Mouse (Mus musculus) left cerebral cortex, postnatal 36 days (tissue): Measurements from ENCODE around the gene Lmntd1. TPM values are rescaled to one million over a fixed set of nuclear protein-coding genes. Genes with fewer than 3 reads are reported as not detected.

ENCODE experiments used
- DNase-seq, 2 experiments: peaks; one replicate each; pipeline ENCODE4 v3.0.0; 2021 to 2022; ENCODE audit warnings: low spot score in 2 of 2, mixed read lengths in 1 of 2
- intact Hi-C: fragments of 180-260 bp; cut with DNase I; formaldehyde crosslinking; loops from one replicate; pipeline ENCODE4 v1.15.1; 2025
- total RNA-seq, 2 experiments: library from RNA; stranded (reverse); gene quantifications; 2 replicates each; pipeline ENCODE4 v1.2.3; 2021

Gene Lmntd1
- total RNA-seq, 2 experiments from 2014 or later: 1.0 to 1.9 TPM

DNA sequence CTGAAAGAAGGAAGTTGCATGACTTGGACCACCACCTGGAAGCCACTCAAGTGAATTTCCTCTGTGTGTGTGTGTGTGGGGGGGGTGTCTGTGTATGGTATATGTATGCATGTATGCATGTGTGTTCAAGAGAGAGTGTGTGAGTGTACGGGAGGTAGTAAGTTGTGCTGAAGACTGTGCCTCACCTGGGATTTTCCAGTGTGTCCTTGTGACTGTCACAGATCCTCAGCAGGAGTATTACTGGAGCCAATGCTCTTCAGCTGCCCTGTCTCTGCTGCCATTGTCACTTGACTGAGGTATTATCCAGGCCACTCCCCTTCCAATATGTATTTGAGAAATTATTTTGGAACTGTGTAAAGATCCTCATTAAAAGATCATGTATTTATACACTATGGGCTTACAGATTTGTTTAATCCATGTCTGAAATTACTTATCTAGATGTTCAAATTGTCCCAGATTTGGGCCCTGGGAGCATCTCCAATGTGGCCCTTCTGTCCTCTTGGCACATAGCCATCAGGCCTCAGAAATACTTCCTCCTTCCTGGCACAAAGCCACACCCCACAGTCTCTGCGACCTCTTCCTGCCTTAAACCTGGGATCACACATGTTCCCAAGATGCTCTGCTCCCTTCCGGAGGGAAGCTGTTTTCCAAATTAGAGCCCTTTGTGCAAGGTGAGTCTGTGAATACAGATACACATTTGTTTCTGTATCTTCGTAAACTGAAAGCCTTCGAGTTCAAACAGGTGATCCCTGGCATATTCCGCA lies 40.7 kb downstream of the Lmntd1 start:
- no peak for DNase-seq
- intact Hi-C loops: no loop called here

DNA sequence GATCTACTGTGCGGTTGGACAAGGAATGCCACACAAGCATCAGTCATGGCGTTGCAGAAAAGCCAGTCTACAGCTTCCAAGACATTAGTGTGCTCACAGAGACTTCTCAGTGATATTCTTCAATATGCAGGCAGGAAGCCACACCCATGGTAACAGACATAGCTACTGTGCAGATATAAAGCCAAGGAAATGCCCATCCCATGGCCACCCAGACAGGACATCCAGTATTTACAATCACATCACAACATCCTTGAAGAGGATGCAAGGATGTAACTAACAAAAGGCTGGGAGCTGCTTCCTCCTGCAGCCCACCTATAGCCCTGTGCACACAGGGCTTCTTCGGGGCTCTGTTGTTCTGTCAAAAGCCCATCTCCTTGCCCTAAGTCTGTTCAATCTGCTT lies 45.4 kb downstream of the Lmntd1 start:
- intact Hi-C loops: no loop called here
- DNase-seq: no peak

DNA sequence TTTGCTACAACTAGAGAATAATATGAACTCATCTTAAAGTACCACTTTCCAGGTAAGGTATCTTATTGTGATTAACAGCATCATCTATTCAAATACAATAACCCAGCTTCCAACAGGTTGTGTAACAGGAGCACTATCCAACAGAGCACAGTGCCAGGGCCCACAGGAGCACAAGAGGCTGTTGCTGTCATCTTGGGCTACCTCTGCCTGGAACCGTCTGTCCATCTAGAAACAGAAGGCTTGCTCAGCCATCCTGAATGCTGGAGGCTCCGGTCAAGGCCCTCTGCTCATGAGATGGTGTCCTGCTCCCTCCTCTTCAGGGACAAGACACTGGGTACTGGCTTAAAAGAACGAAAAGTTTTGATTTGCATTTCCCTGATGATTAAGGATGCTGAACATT lies 46.3 kb downstream of the Lmntd1 start:
- intact Hi-C loops: no loop called here
- DNase-seq: no peak

DNA sequence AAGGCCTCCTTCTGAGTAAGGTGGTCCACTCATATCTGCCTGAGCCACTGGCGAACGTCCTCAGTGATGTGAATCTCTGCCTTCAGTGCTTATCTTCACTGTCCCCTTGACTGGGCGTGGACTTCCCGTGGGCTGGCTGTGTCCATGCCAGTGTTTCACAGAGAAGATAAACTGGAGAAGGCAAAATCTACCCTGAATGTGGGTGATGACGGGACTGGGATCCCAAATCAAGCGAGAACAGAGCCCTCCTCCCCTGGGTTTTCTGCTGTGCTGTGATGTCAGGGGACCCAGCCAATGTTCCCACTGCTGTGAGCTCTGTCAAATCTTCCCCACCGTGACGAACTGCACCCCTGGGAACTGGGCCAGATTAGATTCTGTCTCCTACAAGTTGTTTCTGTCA lies 46.8 kb downstream of the Lmntd1 start:
- intact Hi-C loops: no loop called here
- no peak for DNase-seq

DNA sequence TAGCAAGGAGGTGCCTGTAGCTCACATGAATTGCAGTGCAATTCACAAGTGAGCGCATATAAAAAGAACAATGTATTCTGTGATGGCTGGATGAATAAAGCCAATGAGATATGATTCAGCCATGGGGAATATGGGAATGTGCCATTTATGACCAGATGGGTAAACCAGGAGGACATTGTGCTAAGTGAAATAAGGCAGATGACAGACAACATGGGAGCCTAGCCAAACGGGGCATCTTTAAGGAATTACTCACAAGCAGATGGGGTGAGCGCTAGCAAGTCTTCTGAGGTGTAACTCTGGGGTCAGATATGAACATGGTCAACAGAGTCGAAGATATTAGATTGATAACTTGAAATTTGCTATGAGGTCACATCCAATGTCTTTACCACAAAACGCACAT lies 48.5 kb downstream of the Lmntd1 start:
- intact Hi-C loops: no loop called here
- no peak for DNase-seq

DNA sequence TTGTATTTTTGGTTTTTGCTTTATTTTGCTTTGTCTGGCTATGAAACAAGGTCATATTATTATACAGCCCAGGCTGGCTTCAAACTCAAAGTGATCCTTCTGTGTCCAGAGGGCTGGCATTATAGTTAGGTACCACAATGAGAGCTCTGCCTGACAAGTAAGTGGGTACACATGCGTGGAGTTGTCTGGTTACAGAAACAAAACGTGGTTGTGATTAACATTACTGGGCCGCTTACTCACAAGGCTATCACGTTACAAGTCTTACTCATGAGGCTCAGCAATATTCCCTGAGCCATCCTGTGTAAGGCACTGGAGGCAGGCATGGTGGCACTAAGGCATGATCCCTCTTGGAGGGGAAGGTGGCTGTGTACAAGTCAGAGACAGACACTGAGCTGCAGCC lies 49.4 kb downstream of the Lmntd1 start:
- intact Hi-C loops: no loop called here
- DNase-seq: no peak

DNA sequence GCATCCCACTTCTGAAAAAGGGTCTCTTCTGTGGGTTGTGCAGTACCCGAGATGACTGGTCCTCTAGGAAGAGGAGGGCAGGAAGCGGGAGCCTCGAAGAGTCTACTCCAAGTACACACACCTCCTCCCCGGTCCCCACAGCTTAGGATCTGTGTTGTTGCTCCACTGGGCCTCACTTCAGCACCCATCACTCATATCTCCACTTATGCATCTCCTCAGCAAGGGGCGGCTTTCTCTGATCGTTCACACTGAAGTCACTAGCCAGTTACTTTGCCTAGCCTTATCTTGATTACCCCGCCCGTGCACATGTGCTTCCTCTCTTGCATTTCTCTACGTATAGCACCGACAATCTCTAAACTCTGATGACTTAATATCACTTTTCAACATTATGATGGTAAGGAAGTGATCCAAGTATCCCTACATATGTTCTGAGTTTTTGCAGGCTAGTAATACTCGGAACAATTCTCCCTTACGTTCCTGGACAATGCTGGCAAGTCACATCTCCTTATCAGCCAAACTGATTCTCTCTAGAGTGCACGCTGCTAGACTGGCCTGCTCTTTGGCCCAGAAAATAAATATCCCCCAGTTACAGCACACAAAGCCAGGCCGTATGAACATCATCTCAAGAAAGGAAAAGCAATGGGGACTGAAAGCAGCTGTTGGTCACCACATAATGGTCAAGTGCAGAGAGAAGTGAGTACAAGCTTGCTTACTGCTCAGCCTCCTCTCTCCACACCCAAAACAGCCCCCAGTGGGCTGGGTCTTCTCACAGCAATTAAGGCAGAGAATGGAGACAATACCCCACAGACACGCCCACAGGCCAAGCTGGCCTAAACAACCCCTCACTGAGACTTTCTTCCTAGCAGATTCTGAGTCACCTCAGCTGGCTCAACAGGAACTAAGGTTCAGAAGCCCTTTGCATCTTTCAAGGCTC lies 56.8 kb downstream of the Lmntd1 start:
- no peak for DNase-seq
- intact Hi-C loops: no loop called here

DNA sequence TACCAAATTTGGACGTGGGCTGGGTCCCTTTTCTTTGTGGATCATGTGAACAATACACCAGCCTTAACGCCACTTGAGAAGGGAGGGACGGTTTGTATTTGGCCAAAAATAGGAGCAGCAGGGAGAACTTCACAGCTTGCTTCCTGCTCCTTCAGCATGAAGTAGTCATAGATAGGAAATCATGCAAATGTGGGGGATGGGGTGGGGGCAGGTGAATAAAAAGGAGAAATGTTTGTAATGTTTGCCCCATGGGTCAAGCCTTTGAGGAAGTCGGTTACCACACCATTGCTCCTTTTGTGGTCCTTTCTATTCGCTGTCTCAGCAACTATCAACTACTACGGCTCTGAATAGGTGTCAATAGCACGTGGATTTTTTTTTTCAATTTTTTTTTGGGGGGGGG lies 60.9 kb downstream of the Lmntd1 start:
- DNase-seq: no peak
- intact Hi-C loops: no loop called here

DNA sequence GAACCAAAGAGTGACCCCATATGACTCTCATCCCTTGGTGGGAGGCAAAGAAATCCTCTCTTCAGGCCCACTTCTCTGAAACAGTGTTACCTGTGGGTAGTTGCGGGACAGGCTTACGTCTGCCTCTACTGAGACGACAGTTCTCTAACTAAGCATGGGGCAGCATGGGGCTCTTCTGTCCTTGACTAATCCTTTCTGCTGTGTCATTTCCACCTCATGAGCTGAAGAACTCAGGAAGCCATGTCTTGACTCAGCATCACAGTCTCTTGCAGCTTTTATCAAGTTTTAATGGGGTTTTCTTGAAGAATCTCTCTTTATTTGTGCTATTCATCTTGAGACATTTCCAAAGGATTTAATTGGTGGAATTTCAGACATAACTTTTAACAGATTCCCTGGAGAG lies 61.3 kb downstream of the Lmntd1 start:
- intact Hi-C loops: no loop called here
- DNase-seq: no peak

DNA sequence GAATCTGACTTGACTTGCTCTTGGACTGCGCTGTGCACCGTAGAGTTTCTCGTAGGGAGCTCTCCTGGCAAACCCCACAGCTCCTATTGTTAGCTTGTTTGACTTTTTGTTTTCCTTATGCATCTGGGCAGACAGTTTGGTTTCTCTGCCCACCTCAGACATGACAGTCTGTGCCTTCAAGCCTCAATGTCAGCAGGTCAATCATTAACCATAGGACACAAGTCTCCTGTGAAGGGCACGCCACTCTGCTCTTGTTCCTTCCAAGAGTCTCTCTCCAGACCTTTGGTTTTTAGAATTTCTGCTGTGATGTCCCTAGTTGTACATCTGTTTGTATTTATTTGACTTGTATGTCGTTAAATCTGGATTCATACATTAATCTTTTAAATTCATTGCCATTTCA lies 63.1 kb downstream of the Lmntd1 start:
- intact Hi-C loops: no loop called here

DNA sequence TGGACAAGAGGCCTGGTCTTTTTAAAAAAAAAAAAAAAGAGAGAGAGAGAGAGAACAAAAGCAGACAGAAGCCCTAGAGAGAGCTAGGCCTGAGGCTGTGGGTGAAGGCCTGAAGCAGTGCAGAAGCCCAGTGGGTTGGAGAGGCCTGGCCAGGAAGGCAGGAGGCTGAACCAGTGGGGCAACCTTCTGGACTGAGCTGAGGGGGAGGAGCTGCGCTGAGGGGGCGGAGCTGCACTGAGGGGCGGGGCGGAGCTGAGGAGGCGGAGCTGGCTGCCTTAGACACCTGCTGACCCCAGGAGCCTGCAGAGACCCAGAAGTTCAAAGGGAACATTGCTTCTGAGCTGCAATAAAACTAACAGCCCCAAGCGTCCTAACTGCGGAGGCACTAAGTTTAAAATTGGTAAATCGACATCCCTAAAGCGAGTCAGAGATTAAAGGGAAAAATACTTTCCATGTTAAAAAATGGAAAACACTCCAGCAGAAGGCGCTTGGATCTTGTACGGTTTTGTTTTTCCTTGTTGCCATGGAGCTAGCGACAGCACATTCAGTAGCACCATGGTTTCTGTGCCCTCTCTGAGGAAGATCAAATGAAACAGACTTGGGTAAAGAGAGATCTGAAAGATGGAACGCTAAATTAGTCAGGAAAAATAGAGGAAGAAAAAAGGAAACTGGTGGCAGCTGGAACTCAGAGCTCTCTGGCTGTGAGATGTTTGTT lies 68.0 kb downstream of the Lmntd1 start:
- DNase-seq: no peak
- intact Hi-C loops: no loop called here

More for the DNA sequence above, 63.1 kb downstream of the Lmntd1 start:
- no peak for DNase-seq

DNA sequence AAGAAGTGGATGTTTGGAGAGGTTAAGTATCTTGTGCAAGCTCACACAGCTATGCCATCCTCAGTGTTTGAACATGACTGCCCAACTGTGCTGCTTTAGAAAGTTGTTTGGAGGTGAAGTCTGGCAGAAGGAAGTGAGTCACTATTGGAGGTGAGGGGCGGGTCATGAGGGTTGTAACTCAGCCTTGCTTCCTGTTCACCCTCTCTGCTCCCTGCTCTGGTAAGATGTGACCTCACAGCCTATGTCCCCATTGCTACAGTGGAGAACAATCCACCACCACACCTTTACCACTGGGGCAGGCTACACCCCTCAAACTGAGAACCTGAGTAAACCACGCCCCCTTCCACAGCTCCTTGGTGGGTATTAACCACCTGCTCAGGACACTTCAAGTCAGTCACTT lies 69.3 kb downstream of the Lmntd1 start:
- intact Hi-C loops: no loop called here
- DNase-seq: no peak

DNA sequence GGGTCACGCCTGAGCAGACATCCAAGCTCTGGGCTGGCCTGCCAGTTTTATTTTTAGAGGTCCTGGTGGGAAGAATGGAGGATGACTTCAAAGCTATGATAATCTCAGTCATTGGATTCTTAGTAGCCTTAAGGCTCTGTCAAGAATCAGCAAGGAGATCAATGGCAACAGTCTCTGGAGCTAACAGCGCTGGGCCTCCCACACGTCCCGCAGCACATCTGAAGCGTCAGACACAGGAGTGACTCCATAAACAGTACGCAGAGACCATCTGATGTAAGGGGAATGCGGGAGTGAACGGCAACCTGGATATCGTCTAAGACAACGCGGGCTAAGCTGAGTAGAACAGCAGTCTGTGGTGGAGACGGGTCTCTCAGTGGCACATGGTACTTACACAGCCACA lies 69.8 kb downstream of the Lmntd1 start:
- intact Hi-C loops: no loop called here
- no peak for DNase-seq

DNA sequence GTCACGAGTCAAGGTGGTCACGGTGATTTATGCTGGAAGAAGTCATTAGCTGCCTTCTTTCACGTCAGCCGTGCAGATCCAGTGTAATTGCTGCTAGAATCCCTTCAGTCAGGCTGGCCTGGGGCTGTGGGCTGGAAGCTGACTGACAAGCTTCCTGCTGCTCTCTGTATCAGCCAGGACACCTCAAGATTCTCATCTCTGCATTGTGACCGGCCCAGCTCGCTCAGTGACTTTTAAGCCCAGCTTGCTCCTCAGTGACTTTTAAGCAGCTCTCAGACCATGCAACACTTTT lies 74.6 kb downstream of the Lmntd1 start:
- intact Hi-C loops: no loop called here

DNA sequence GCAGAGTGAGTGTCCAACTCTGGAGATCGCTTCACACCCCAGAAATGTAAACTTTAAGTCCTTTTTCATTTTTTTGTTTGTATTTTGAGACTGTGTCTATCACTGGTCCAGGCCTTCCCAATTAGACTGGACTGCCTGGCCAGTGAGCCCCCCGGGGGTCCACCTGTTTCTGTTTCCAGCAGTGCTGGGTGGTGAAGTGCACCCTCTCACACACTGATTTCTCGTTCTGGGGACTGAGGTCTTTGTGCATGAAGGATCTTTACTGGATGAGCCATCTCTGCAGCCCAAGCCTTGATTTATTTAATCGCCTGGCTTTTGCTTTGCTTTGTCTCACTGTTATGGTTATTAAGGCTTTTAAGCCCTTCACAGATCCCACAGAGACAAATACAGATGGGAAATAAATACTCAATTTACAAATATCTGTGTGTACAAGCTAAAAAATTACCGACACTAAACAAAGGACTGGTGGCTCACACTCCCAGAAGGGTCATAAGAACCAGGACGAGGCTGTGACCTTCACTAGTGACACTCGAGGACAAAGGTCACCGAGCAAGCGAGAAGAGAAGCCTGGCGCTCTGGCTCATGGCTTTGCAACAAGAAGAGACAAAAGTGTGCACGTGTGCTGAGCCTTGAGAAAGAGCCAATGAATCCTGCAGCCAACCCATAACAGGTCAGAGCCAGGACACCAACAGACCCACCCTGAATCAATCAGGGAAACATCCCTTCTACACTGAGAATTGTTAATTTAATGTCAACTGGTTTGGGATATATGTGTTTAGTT lies 75.1 kb downstream of the Lmntd1 start:
- intact Hi-C loops: no loop called here
- no peak for DNase-seq

More for the DNA sequence above, 74.6 kb downstream of the Lmntd1 start:
- no peak for DNase-seq

DNA sequence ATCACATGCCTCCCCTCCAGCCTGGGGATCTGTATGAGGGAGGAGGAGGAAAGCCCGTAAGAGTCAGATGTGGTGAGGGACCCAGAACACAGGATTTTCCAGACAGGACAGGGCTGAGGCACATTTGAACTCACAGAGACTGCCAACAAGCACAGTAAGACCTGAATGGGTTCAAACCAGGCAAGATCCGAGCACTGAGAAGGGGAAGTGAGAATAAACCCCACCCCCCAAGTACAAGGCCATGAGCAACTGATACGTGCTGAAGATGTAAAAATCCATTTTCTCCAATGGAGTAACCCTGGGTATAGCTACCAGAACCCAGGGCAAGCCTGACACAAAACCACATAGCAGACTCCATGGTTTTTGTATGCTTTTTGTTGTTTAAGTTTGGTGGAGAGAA lies 83.7 kb downstream of the Lmntd1 start:
- DNase-seq: no peak
- intact Hi-C loops: no loop called here

DNA sequence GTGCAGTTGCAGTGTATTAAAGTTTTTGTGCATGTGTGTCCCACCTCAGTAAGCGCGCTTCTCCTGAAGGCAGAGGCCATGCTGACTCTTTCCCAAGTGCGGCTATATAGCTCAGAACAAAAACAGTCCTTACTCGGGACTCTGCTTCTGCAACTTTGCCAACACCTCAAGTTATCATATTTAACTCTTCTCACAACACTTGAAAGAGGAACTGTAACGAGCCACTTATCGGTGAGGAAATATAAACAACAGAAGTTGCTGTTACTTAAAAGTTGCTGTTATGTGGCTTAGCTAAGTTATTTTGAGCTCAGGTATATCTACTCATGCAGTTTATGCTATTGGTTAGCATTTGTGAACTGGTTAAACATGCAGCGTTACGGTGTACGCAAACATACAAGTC lies 90.8 kb downstream of the Lmntd1 start:
- intact Hi-C loops: no loop called here
- no peak for DNase-seq

DNA sequence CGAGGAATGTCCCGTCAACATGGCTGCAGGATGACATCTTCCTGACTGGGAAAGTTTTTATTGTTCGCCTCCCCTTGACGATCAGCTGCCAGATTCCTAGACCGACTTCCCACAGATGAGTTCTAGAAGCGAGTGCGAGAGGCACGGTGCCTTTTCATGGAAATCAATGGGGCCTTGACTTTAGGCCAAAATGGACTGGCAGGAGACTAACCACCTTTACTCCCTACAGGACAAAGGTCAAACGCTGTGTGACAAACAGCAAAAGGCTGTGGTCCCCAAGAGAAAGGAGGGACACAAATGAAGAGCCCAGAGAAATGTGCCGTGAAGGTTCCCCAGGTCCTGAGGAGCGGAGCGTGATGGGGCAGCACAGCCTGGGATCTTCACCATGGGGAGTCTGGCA lies 91.5 kb downstream of the Lmntd1 start:
- intact Hi-C loops: no loop called here
- no peak for DNase-seq

DNA sequence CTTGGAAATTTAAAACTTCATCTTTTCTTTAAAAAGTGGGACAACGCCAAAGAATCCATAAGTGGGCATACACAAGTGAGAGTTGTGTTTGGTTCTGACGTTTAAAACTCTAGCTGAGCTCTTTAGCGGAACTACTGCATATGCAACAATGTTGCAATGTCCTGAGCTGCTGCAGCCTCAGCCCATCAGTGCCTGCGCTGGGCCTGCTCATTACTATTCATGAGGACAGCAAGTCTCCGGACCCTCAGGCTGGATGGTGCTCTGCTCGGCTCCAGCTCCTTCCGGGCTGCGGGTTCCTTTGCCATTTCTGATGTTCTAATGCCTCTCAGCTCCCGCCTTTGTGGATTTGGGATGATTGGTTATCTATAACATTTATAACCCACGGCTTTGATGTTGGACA lies 97.1 kb downstream of the Lmntd1 start:
- DNase-seq: no peak

More for the DNA sequence above, 97.1 kb downstream of the Lmntd1 start:
- intact Hi-C loops: no loop called here
